In the genomic region with DNA sequence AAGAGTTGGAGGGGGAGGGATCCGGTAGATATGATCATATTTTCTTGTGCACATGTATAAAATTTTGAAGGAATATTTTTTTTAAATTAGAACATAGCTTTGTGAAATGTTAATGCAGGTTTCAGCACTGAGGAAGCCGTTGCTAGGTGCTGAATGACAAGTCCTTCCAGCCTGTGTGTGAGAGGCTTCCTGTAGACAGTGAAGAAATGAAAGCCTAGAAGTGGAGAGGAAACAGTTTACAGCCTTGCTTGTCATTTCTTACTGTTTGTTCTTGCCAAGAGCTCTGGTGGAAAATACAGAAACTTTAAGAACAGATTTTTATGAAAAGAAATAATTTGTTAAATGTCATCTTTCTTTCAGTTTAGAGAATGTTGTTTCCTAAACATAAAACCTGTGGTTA, we compare ENCODE assay signal across 22 mouse cellular contexts.
DNase-seq lines count a peak whose midpoint lies in the region; ATAC-seq lines count a peak whose summit lies in the region.
"Had no signal": no experiment of that assay in that cellular context is flagged by ENCODE, and none has a peak within 500 bp of the region (broad histone marks: within the 10 kb centered on the region; RNA-seq: fewer than 3 reads in every experiment).

No protein-coding gene starts in this region.

- H3K27me3 ChIP-seq in hindbrain, embryonic 12.5 days: no peaks in the 10 kb centered on the region
- H3K27me3 ChIP-seq: embryonic facial prominence, embryonic 15.5 days; forebrain, embryonic 15.5 days; hindbrain, embryonic 15.5 days; liver, embryonic 15.5 days; midbrain, embryonic 13.5 days had no signal

- peak; percentile 27 for DNase-seq in kidney, postnatal 10 days
- DNase-seq in kidney, postnatal 36 days: no peak
- peak; percentile 39 for DNase-seq in CD4-positive, CD25-positive, alpha-beta regulatory T cell, adult 2 months (ENCODE audit: low read depth, low spot score)
- peak; percentile 14 for DNase-seq in induced T-regulatory cell, adult 2 months (ENCODE audit: low read depth)
- DNase-seq in frontal cortex, postnatal 14 days (ENCODE audit: low spot score in 2 of 2): no peak
- DNase-seq in urinary bladder, postnatal 10 days (ENCODE audit: low spot score): no peak
- DNase-seq: adrenal gland, adult 8-10 months; cerebellum, postnatal 36 days; gastrocnemius, postnatal 14 days; liver; right cerebral cortex, postnatal 14 days had no signal

- H3K9me3 ChIP-seq in hindbrain, embryonic 12.5 days (replicated peaks): no peaks in the 10 kb centered on the region
- H3K9me3 ChIP-seq: embryonic facial prominence, embryonic 15.5 days; forebrain, embryonic 15.5 days; hindbrain, embryonic 15.5 days; limb, embryonic 10.5 days; liver, embryonic 15.5 days; midbrain, embryonic 13.5 days had no signal

- H3K4me2 ChIP-seq in hindbrain, embryonic 12.5 days (replicated peaks): no peak overlapping the region
- H3K4me2 ChIP-seq: embryonic facial prominence, embryonic 15.5 days; forebrain, embryonic 15.5 days; hindbrain, embryonic 15.5 days; liver, embryonic 15.5 days; midbrain, embryonic 13.5 days had no signal

- H3K27ac ChIP-seq in hindbrain, embryonic 12.5 days: no peak overlapping the region
- H3K27ac ChIP-seq: embryonic facial prominence, embryonic 15.5 days; forebrain, embryonic 15.5 days; hindbrain, embryonic 15.5 days; limb, embryonic 10.5 days; liver, embryonic 15.5 days; macrophage; midbrain, embryonic 13.5 days; stomach, postnatal 0 days had no signal

- no peak overlapping the region for H3K4me3 ChIP-seq in hindbrain, embryonic 12.5 days
- H3K4me3 ChIP-seq: embryonic facial prominence, embryonic 15.5 days; forebrain, embryonic 15.5 days; hindbrain, embryonic 15.5 days; limb, embryonic 10.5 days; liver, embryonic 15.5 days; midbrain, embryonic 13.5 days had no signal

- H3K36me3 ChIP-seq in hindbrain, embryonic 12.5 days: no peaks in the 10 kb centered on the region
- H3K36me3 ChIP-seq: embryonic facial prominence, embryonic 15.5 days; forebrain, embryonic 15.5 days; hindbrain, embryonic 15.5 days; limb, embryonic 10.5 days; liver, embryonic 15.5 days; midbrain, embryonic 13.5 days had no signal

- peak; percentile 84 for ATAC-seq in activated CD4-positive, CD25-positive, alpha-beta regulatory T cell, adult 4 months
- no peak for ATAC-seq in hindbrain, embryonic 12.5 days (ENCODE audit: low FRiP score)
- ATAC-seq: forebrain, embryonic 15.5 days; intestine, postnatal 0 days; midbrain, embryonic 13.5 days had no signal

- 67% methylated on average over 2 of the region's 2 CpGs for WGBS in hindbrain, embryonic 12.5 days

- H3K4me1 ChIP-seq in hindbrain, embryonic 12.5 days: no peaks in the 10 kb centered on the region
- H3K4me1 ChIP-seq: hindbrain, embryonic 15.5 days; limb, embryonic 10.5 days; liver, embryonic 15.5 days; midbrain, embryonic 13.5 days had no signal

- H3K9ac ChIP-seq in hindbrain, embryonic 12.5 days: no peak overlapping the region
- H3K9ac ChIP-seq: embryonic facial prominence, embryonic 15.5 days; forebrain, embryonic 15.5 days; hindbrain, embryonic 15.5 days; liver, embryonic 15.5 days; midbrain, embryonic 13.5 days had no signal

Comparison
In these comparisons a context has a peak if more than half of its experiments do, and no peak if none do; other contexts are left out.
1. DNase-seq: peak in kidney, postnatal 10 days (single experiment), CD4-positive, CD25-positive, alpha-beta regulatory T cell, adult 2 months (single experiment) and induced T-regulatory cell, adult 2 months (single experiment); none in kidney, postnatal 36 days (0 of 2), frontal cortex, postnatal 14 days (0 of 2) and urinary bladder, postnatal 10 days (single experiment).